Mouse (Mus musculus) adrenal gland (tissue): ENCODE data around the gene Ccnb3.
"Not testable (repeated sequence)": the region's sequence is repeated elsewhere in the genome, so short reads cannot be mapped to it uniquely, and the experiment has no call there.

Experiments used
- intact Hi-C: fragments of 180-260 bp; cut with DNase I; formaldehyde crosslinking; loops from one replicate; pipeline ENCODE4 v1.15.1; 2025
- long read RNA-seq, 2 experiments: library from polyadenylated mRNA; unstranded; transcript quantifications; one replicate each; pipeline ENCODE4 v2.0.0; 2020; ENCODE audit warnings: borderline replicate concordance in 1 of 2; ENCODE audit not compliant: insufficient replicate concordance in 1 of 2

Ccnb3 gene
- long read RNA-seq, experiment 1, result 0 reads
- long read RNA-seq, experiment 2, result 0 reads

GRCm38 (mm10) chrX:7041519-7041918 lies at the start of gene Ccnb3:
Gene Ccnb3, minus strand, starts transcription at chrX:7041619.
- intact Hi-C loops, result no loop called here

DNA sequence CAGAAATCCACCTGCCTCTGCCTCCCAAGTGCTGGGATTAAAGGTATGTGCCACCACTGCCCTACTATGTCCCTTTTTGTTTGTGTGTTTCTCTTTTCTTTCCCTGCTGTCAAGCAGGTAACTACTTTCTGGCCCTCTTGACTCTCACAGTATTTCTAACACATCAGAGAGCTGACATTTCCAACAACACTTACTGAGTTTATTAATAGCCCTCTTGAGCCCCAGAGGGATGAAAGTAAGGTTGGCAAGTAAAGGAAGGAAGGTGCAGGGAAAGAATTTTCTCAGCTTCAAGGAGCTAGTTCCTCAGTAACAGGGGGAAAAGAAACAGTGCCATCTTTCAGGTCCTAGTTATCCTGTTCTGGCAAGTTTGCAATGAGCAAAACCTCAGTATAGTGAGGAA lies 48.9 kb upstream of the Ccnb3 start:
- intact Hi-C loops, result no loop called here

DNA sequence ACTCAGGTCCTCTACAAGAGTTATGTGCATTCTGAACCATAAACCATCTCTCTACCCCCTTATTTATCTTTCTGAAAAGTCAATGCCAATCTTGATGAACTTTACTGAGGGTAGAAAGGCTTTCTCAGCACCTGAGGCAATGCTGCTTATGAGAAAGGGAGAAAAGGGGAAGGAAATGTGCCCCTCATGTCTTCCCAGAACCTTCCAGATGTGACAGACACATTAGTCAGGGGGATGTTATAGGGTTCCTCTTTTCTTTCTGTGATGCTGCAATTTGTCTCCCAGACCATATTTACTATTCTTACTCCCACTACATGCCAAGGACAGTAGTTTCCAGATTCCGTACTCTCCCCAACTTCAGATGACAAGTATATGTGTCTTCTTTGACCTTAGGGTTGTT lies 44.5 kb upstream of the Ccnb3 start:
- intact Hi-C loops, result no loop called here

GRCm38 (mm10) chrX:7079820-7080429 lies 38.5 kb upstream of the Ccnb3 start:
- intact Hi-C loops, result no loop called here

- intact Hi-C loops, result no loop called here
Observed at GRCm38 (mm10) chrX:7068002-7068401, 26.6 kb upstream of the Ccnb3 start.

DNA sequence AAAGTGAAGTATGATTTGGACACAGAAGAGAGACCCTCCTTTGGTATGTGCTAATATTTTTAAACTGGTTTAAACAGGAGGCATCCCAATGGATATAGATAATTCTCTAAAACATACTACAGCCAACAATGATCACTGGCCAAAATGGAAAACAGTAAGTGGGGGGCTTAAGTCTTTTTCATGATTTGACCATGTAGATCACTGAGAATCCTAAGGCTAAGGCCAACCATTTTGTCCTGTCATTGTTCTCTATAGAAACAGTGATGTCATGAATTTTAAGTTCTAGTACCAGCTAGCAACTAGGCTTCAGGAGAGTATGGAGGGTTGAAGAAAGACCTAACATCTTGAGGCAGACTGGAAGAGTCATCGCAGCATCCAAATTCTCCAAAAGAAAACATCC lies 25.8 kb upstream of the Ccnb3 start, which contains the start of gene Akap4:
Akap4 (plus strand) TSS at position 301 of the 400 bp plus-strand sequence.
- intact Hi-C loops, result no loop called here

DNA sequence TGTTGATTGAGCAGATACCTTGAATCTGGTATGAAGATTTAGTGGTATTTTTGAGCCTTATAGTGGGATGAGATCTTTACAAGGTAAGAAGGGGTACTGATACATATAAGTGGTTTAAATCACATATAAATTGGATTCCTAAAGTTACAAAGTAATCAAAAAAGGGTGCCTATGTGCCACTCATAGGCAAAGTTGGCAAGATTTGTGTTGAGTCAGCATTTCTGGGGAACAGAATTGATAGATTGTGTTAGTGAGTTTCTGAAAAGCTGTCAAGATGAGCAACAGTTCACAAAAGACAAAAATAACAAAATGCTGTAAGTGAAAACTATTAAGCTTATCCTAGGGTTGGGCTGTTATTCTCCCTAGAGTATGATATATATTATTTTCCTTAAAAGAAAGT lies 22.7 kb upstream of the Ccnb3 start:
- intact Hi-C loops, result no loop called here

DNA sequence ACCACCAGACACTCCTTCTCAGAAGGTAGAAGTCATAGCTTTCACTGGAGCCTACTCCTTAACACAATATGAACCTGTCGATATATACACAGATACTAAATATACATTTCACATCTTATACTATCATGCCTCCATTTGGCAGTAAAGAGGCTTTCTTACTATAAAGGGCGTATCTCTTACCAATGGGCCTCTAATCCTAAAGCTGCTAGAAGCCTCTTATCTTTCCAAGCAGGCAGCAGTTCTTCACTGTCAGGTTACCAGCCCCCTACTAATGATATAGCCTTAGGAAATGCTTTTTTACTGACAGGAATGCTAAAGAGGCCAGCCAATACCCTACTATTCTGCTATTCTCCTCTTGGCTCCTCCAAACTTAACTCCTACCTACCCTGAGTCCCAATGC lies 16.2 kb upstream of the Ccnb3 start:
- intact Hi-C loops, result no loop called here

- intact Hi-C loops, result no loop called here
Observed at GRCm38 (mm10) chrX:7057056-7057455, 15.6 kb upstream of the Ccnb3 start.

- intact Hi-C loops, result not testable (repeated sequence)
Observed at GRCm38 (mm10) chrX:6983916-6984315, 57.5 kb downstream of the Ccnb3 start.

GRCm38 (mm10) chrX:6971956-6972355 lies 69.5 kb downstream of the Ccnb3 start:
- intact Hi-C loops, result no loop called here

DNA sequence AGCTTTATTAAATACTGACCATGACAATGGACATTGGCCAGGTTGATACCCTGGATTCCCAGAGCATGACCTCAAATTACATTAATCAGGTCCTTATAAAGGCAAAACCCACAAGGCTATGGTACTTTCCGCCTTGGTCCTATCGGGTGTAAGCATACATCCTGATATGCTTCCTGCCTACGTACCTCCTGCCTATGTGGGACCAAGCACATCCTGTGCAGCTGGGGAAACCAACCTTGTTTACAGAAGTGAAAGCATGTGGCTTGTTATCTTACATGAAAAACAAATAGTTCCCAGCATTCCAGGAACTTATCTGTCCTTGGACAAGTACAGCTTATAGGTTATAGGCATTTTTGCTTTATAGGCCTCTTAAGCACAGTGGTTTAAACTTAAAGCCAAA lies 72.8 kb downstream of the Ccnb3 start:
- intact Hi-C loops, result no loop called here
